Mouse (Mus musculus) erythroblast, embryonic 14.5 days (primary cell): ENCODE measurements around the gene Ranbp6. TPM values are rescaled to one million over a fixed set of nuclear protein-coding genes. Genes with fewer than 3 reads are reported as not detected.

Source experiments
- H3K27me3 ChIP-seq: 2 replicates; pipeline ENCODE4 v1.6.1; 2012; ENCODE audit warnings: inconsistent platforms; ENCODE audit not compliant: control insufficient read depth
- H3K36me3 ChIP-seq: 2 replicates; pipeline ENCODE4 v1.6.1; 2012; ENCODE audit warnings: mild to moderate bottlenecking, inconsistent platforms; ENCODE audit not compliant: control insufficient read depth
- H3K4me1 ChIP-seq: 2 replicates; pipeline ENCODE4 v1.6.1; 2012; ENCODE audit warnings: inconsistent platforms; ENCODE audit not compliant: control insufficient read depth
- H3K4me3 ChIP-seq: replicated peaks from 2 replicates; pipeline ENCODE3; 2012; ENCODE audit warnings: moderate library complexity, mild to moderate bottlenecking, inconsistent platforms
- H3K9me3 ChIP-seq: 2 replicates; pipeline ENCODE4 v1.6.1; 2012; ENCODE audit warnings: low read length, inconsistent platforms, mixed read lengths; ENCODE audit not compliant: control insufficient read depth
- GATA1 ChIP-seq: IDR thresholded peaks from 2 replicates; pipeline ENCODE4 v1.6.1; 2012; ENCODE audit warnings: low read length, inconsistent platforms, mixed read lengths
- TAL1 ChIP-seq: IDR thresholded peaks from 3 replicates; pipeline ENCODE4 v1.6.1; 2012; ENCODE audit warnings: low read length, inconsistent platforms, mixed read lengths
- polyA plus RNA-seq: library from polyadenylated mRNA; stranded (reverse); fragments of >175 nt; gene quantifications from 2 replicates; pipeline ENCODE4 v1.2.3, GENCODE M21; 2012

The Ranbp6 gene
- 0.03 and 0.04 TPM in 2 replicates for polyA plus RNA-seq

- H3K4me3 ChIP-seq: peak within 1 kb of the TSS; percentile 81
- H3K9me3 ChIP-seq: peaks cover 4% of the 10 kb centered on the region; the same call in 1 of the 2 replicates
- peaks cover 18% of the 10 kb centered on the region for H3K4me1 ChIP-seq
- H3K27me3 ChIP-seq: peaks cover 6% of the 10 kb centered on the region
- TF ChIP-seq TAL1 (no peak), GATA1 (no peak)
- H3K36me3 ChIP-seq: peaks cover 31% of the 10 kb centered on the region
Measured at GRCm38 (mm10) chr19:29812581-29813460, at the start of gene Ranbp6. Gene Ranbp6 (minus strand): TSS chr19:29812974.

- Histone ChIP-seq H3K4me3 (no peak overlapping the region), H3K27me3 (no peaks in the 10 kb centered on the region), H3K36me3 (no peaks in the 10 kb centered on the region), H3K4me1 (peaks cover 2% of the 10 kb centered on the region), H3K9me3 (no peaks in the 10 kb centered on the region)
- TF ChIP-seq GATA1 (no peak), TAL1 (no peak)
Measured at GRCm38 (mm10) chr19:29860816-29861215, 48.0 kb upstream of the Ranbp6 start.

- TF ChIP-seq GATA1: no peak
- TF ChIP-seq TAL1: no peak
- Histone ChIP-seq H3K36me3 (no peaks in the 10 kb centered on the region), H3K9me3 (peaks cover 11% of the 10 kb centered on the region), H3K4me1 (no peaks in the 10 kb centered on the region), H3K27me3 (no peaks in the 10 kb centered on the region), H3K4me3 (no peak overlapping the region)
Measured at GRCm38 (mm10) chr19:29857267-29857666, 44.5 kb upstream of the Ranbp6 start.

- H3K4me1 ChIP-seq: no peaks in the 10 kb centered on the region
- no peak for TF ChIP-seq TAL1
- no peak for TF ChIP-seq GATA1
- H3K4me3 ChIP-seq: no peak overlapping the region
- no peaks in the 10 kb centered on the region for H3K36me3 ChIP-seq
- H3K27me3 ChIP-seq: no peaks in the 10 kb centered on the region
- peaks cover 11% of the 10 kb centered on the region for H3K9me3 ChIP-seq
Measured at GRCm38 (mm10) chr19:29853711-29854110, 40.9 kb upstream of the Ranbp6 start.

GRCm38 (mm10) chr19:29851036-29851690, 38.4 kb upstream of the Ranbp6 start:
- H3K4me3 ChIP-seq: no peak overlapping the region
- no peaks in the 10 kb centered on the region for H3K4me1 ChIP-seq
- peaks cover 11% of the 10 kb centered on the region for H3K9me3 ChIP-seq
- no peaks in the 10 kb centered on the region for H3K36me3 ChIP-seq
- no peaks in the 10 kb centered on the region for H3K27me3 ChIP-seq
- TF ChIP-seq TAL1 (no peak), GATA1 (no peak)

- TF ChIP-seq TAL1 (no peak), GATA1 (no peak)
- no peaks in the 10 kb centered on the region for H3K36me3 ChIP-seq
- H3K4me3 ChIP-seq: no peak overlapping the region
- H3K27me3 ChIP-seq: no peaks in the 10 kb centered on the region
- peaks cover 9% of the 10 kb centered on the region for H3K9me3 ChIP-seq
- H3K4me1 ChIP-seq: no peaks in the 10 kb centered on the region
Measured at GRCm38 (mm10) chr19:29849924-29850551, 37.3 kb upstream of the Ranbp6 start.

- Histone ChIP-seq H3K27me3 (no peaks in the 10 kb centered on the region), H3K9me3 (no peaks in the 10 kb centered on the region), H3K36me3 (no peaks in the 10 kb centered on the region), H3K4me3 (no peak overlapping the region), H3K4me1 (no peaks in the 10 kb centered on the region)
- TF ChIP-seq TAL1 (no peak), GATA1 (no peak)
Measured at GRCm38 (mm10) chr19:29844036-29844661, 31.4 kb upstream of the Ranbp6 start.

- no peak for TF ChIP-seq GATA1
- TF ChIP-seq TAL1: no peak
- H3K27me3 ChIP-seq: no peaks in the 10 kb centered on the region
- H3K36me3 ChIP-seq: no peaks in the 10 kb centered on the region
Measured at GRCm38 (mm10) chr19:29843641-29844035, 30.9 kb upstream of the Ranbp6 start.

More at GRCm38 (mm10) chr19:29843641-29844035, 30.9 kb upstream of the Ranbp6 start:
- H3K4me1 ChIP-seq: no peaks in the 10 kb centered on the region
- no peaks in the 10 kb centered on the region for H3K9me3 ChIP-seq
- no peak overlapping the region for H3K4me3 ChIP-seq
